Mouse (Mus musculus): ENCODE data around the gene Grsf1. TPM values are rescaled to one million over a fixed set of nuclear protein-coding genes. Genes with fewer than 3 reads are reported as not detected.
A peak's percentile ranks its signal among the peaks of the same experiment; 100 is the strongest.

The Grsf1 gene
- polyA plus RNA-seq (2015; fragmentation: Nextera tagmentation; extraction: Ambion mirVana) = 13.7 and 18.5 TPM in 2 replicates

- Histone ChIP-seq H3K27ac (ENCODE audit: low read length) (peak within 1 kb of the TSS; percentile 93), H3K4me2 (ENCODE audit: low read depth, low read length) (peak within 1 kb of the TSS; percentile 86), H3K36me3 (ENCODE audit: control insufficient read depth, insufficient read depth) (peaks cover 5% of the 10 kb centered on the region), H3K4me1 (ENCODE audit: control insufficient read depth, low read depth, low read length) (peaks cover 29% of the 10 kb centered on the region), H3K4me3 (ENCODE audit: low read depth, low read length) (peak within 1 kb of the TSS; percentile 93), H3K9me3 (replicated peaks; ENCODE audit: control insufficient read depth, low read length) (no peaks in the 10 kb centered on the region), H3K9ac (ENCODE audit: low read depth, low read length) (peak within 1 kb of the TSS; percentile 92), H3K27me3 (ENCODE audit: control insufficient read depth, insufficient read depth, low read depth, low read length) (no peaks in the 10 kb centered on the region)
- under 1% methylated on average over 119 of the region's 127 CpGs for WGBS (ENCODE audit: insufficient replicate concordance)
- peak; percentile 91 for ATAC-seq (ENCODE audit: low read depth)
Measured at GRCm38 (mm10) chr5:88675443-88676387, at the start of gene Grsf1. Gene Grsf1, minus strand, starts transcription at chr5:88676171.

DNA sequence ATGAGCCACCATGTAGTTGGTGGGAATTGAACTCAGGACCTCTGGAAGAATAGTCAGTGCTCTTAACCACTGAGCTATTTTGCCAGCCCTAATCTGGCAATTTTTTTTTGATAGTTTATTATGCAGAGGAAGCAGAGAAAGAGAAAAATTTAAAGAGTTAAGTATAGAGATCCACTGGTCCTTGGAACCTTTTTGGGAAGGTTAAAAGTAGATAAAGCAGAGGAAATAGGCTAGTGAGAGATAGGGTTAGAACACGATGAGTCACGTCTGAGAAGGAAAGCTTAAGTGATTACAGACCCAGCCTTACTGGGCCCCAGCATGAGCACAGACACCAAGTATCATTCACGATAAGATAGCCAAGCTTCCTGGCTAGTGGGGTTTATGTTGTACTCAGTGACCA is 48.1 kb upstream of the Grsf1 start:
- Histone ChIP-seq H3K36me3 (ENCODE audit: control insufficient read depth, insufficient read depth) (peaks cover 3% of the 10 kb centered on the region; the same call in 1 of the 2 replicates), H3K4me1 (ENCODE audit: control insufficient read depth, low read depth, low read length) (peaks cover 52% of the 10 kb centered on the region), H3K4me3 (ENCODE audit: low read depth, low read length) (peak overlapping the region; percentile 42), H3K27ac (ENCODE audit: low read length) (peak overlapping the region; percentile 97), H3K9ac (ENCODE audit: low read depth, low read length) (peak overlapping the region; percentile 98), H3K9me3 (replicated peaks; ENCODE audit: control insufficient read depth, low read length) (no peaks in the 10 kb centered on the region), H3K4me2 (ENCODE audit: low read depth, low read length) (peak overlapping the region; percentile 82), H3K27me3 (ENCODE audit: control insufficient read depth, insufficient read depth, low read depth, low read length) (no peaks in the 10 kb centered on the region)
- 16% methylated on average over 3 of the region's 3 CpGs for WGBS (ENCODE audit: insufficient replicate concordance)
- peak; percentile 76 for ATAC-seq (ENCODE audit: low read depth)

GRCm38 (mm10) chr5:88722213-88722600 is 46.2 kb upstream of the Grsf1 start:
- 13% methylated on average over 4 of the region's 4 CpGs for WGBS (ENCODE audit: insufficient replicate concordance)
- peak overlapping the region; percentile 99 for H3K4me3 ChIP-seq (ENCODE audit: low read depth, low read length)
- no peaks in the 10 kb centered on the region for H3K27me3 ChIP-seq (ENCODE audit: control insufficient read depth, insufficient read depth, low read depth, low read length)
- H3K9ac ChIP-seq (ENCODE audit: low read depth, low read length) = peak overlapping the region; percentile 98
- peaks cover 46% of the 10 kb centered on the region for H3K4me1 ChIP-seq (ENCODE audit: control insufficient read depth, low read depth, low read length)
- H3K36me3 ChIP-seq (ENCODE audit: control insufficient read depth, insufficient read depth) = peaks cover 3% of the 10 kb centered on the region; the same call in 1 of the 2 replicates
- H3K9me3 ChIP-seq (replicated peaks; ENCODE audit: control insufficient read depth, low read length) = no peaks in the 10 kb centered on the region
- ATAC-seq (ENCODE audit: low read depth) = no peak
- peak overlapping the region; percentile 97 for H3K27ac ChIP-seq (ENCODE audit: low read length)
- H3K4me2 ChIP-seq (ENCODE audit: low read depth, low read length) = peak overlapping the region; percentile 82

DNA sequence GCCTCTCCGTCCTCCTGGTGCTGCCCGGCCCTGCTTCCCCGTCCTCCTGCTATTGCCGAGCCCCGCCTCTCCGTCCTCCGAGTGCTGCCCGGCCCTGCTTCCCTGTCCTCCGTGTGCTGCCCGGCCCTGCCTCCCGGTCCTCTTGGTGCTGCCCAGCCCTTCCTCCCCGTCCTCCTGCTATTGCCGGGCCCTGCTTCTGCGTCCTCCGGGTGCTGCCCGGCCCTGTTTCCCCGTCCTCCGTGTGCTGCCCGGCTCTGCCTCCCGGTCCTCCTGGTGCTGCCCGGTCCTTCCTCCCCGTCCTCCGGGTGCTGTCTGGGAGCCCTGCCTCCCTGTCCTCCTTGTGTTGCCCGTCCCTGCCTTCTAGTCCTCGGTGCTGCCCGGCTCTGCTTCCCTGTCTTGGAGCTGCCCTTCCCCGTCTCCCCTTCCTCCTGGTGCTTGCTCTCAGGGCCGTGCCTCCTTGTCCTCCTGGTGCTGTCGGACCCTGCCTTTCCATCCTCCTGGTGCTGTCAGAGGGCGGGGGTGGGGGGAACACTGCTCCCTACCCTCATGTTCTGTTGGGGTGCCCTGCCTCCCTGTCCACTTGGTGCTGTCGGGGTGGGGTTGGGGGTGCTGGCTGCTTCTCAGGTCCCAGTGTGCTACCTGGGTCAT is 45.7 kb upstream of the Grsf1 start:
- Histone ChIP-seq H3K9me3 (replicated peaks; ENCODE audit: control insufficient read depth, low read length) (no peaks in the 10 kb centered on the region), H3K4me1 (ENCODE audit: control insufficient read depth, low read depth, low read length) (peaks cover 43% of the 10 kb centered on the region), H3K9ac (ENCODE audit: low read depth, low read length) (peak overlapping the region; percentile 98), H3K4me3 (ENCODE audit: low read depth, low read length) (peak overlapping the region; percentile 99), H3K27me3 (ENCODE audit: control insufficient read depth, insufficient read depth, low read depth, low read length) (no peaks in the 10 kb centered on the region), H3K4me2 (ENCODE audit: low read depth, low read length) (peak overlapping the region; percentile 82), H3K27ac (ENCODE audit: low read length) (peak overlapping the region; percentile 97), H3K36me3 (ENCODE audit: control insufficient read depth, insufficient read depth) (peaks cover 3% of the 10 kb centered on the region; the same call in 1 of the 2 replicates)
- WGBS (ENCODE audit: insufficient replicate concordance) = under 1% methylated on average over 31 of the region's 31 CpGs
- peak; percentile 58 for ATAC-seq (ENCODE audit: low read depth)

DNA sequence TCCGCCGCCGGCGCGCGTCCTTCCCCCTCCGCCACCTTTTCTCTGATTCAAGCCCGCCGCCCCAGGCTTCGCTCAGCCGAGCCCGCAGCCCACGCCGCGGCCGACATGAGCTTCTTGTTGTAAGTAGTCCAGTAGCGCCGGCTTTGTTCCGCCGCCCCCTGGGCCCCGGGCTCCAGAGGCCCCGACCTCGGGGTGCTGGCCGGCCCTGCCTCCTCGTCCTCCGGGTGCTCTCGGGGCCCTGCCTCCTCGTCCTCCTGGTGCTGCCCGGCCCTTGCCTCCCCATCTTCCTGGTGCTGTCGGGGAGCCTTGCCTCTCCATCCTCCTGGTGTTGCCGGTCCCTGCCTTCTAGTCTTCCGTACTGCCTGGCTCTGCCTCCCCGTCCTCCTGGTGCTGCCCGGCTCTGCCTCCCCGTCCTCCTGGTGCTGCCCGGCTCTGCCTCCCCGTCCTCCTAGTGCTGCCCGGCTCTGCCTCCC is 45.1 kb upstream of the Grsf1 start:
- Histone ChIP-seq H3K4me2 (ENCODE audit: low read depth, low read length) (peak overlapping the region; percentile 82), H3K36me3 (ENCODE audit: control insufficient read depth, insufficient read depth) (peaks cover 3% of the 10 kb centered on the region; the same call in 1 of the 2 replicates), H3K4me3 (ENCODE audit: low read depth, low read length) (peak overlapping the region; percentile 99), H3K27me3 (ENCODE audit: control insufficient read depth, insufficient read depth, low read depth, low read length) (no peaks in the 10 kb centered on the region), H3K9ac (ENCODE audit: low read depth, low read length) (peak overlapping the region; percentile 98), H3K9me3 (replicated peaks; ENCODE audit: control insufficient read depth, low read length) (no peaks in the 10 kb centered on the region), H3K27ac (ENCODE audit: low read length) (peak overlapping the region; percentile 97), H3K4me1 (ENCODE audit: control insufficient read depth, low read depth, low read length) (peaks cover 42% of the 10 kb centered on the region)
- under 1% methylated on average over 36 of the region's 38 CpGs for WGBS (ENCODE audit: insufficient replicate concordance)
- peak; percentile 9 for ATAC-seq (ENCODE audit: low read depth)

- peak; percentile 87 for ATAC-seq (ENCODE audit: low read depth)
Measured at GRCm38 (mm10) chr5:88720116-88721002, 44.4 kb upstream of the Grsf1 start, which contains the start of gene Mob1b. Gene Mob1b, plus strand, starts transcription at chr5:88720855.

DNA sequence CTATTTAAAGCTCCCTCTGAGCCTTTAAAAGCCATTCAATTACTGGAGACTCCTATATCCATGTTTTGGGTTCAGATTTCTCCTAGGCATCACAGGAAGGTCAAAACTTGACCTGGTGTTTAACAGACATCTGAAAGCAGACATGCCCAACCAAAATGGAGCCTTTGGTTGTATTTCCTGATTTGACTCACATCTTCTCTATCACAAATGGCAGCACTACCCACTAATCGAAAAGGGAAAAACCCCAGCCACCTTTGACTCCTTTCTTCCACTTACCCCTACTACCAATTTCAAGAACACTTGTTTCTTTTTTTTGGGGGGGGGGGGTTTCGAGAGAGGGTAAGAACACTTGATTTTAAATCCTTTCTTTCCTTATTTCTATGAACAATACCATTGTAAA is 41.0 kb upstream of the Grsf1 start:
- Histone ChIP-seq H3K9me3 (replicated peaks; ENCODE audit: control insufficient read depth, low read length) (no peaks in the 10 kb centered on the region), H3K9ac (ENCODE audit: low read depth, low read length) (no peak overlapping the region), H3K4me3 (ENCODE audit: low read depth, low read length) (no peak overlapping the region), H3K36me3 (ENCODE audit: control insufficient read depth, insufficient read depth) (no peaks in the 10 kb centered on the region), H3K27ac (ENCODE audit: low read length) (no peak overlapping the region), H3K27me3 (ENCODE audit: control insufficient read depth, insufficient read depth, low read depth, low read length) (no peaks in the 10 kb centered on the region), H3K4me2 (ENCODE audit: low read depth, low read length) (no peak overlapping the region), H3K4me1 (ENCODE audit: control insufficient read depth, low read depth, low read length) (peaks cover 9% of the 10 kb centered on the region)
- ATAC-seq (ENCODE audit: low read depth) = no peak
- WGBS (ENCODE audit: insufficient replicate concordance) = 56% methylated on average over 2 of the region's 2 CpGs

More at GRCm38 (mm10) chr5:88720116-88721002, 44.4 kb upstream of the Grsf1 start, which contains the start of gene Mob1b:
- no peaks in the 10 kb centered on the region for H3K9me3 ChIP-seq (replicated peaks; ENCODE audit: control insufficient read depth, low read length)
- H3K9ac ChIP-seq (ENCODE audit: low read depth, low read length) = peak within 1 kb of the TSS; percentile 98
- H3K4me3 ChIP-seq (ENCODE audit: low read depth, low read length) = peak within 1 kb of the TSS; percentile 99
- H3K4me2 ChIP-seq (ENCODE audit: low read depth, low read length) = peak within 1 kb of the TSS; percentile 89
- no peaks in the 10 kb centered on the region for H3K36me3 ChIP-seq (ENCODE audit: control insufficient read depth, insufficient read depth)
- WGBS (ENCODE audit: insufficient replicate concordance) = under 1% methylated on average over 43 of the region's 54 CpGs
- no peaks in the 10 kb centered on the region for H3K27me3 ChIP-seq (ENCODE audit: control insufficient read depth, insufficient read depth, low read depth, low read length)
- peak within 1 kb of the TSS; percentile 97 for H3K27ac ChIP-seq (ENCODE audit: low read length)
- H3K4me1 ChIP-seq (ENCODE audit: control insufficient read depth, low read depth, low read length) = peaks cover 37% of the 10 kb centered on the region

DNA sequence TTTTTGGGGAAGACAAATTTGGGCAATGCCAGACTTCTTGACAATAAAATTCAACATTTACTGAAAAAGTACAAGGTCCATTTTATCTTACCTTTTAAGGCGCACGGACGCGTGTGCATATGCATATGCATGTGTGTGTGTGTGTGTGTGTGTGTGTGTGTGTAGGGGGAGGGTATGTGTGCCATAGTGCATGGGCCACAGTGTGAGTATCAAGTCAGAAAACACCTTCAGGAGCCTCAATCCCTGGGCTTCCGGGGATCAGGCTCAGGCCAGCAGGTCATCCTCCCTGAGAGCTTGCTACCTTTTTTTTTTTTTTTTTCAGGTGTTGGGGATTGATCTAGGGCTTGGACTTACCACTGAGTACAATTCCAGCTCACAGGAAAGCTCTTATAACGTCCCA is 36.4 kb upstream of the Grsf1 start:
- Histone ChIP-seq H3K4me1 (ENCODE audit: control insufficient read depth, low read depth, low read length) (no peaks in the 10 kb centered on the region), H3K36me3 (ENCODE audit: control insufficient read depth, insufficient read depth) (no peaks in the 10 kb centered on the region), H3K4me3 (ENCODE audit: low read depth, low read length) (no peak overlapping the region), H3K27me3 (ENCODE audit: control insufficient read depth, insufficient read depth, low read depth, low read length) (no peaks in the 10 kb centered on the region), H3K9me3 (replicated peaks; ENCODE audit: control insufficient read depth, low read length) (no peaks in the 10 kb centered on the region), H3K27ac (ENCODE audit: low read length) (no peak overlapping the region), H3K9ac (ENCODE audit: low read depth, low read length) (no peak overlapping the region), H3K4me2 (ENCODE audit: low read depth, low read length) (no peak overlapping the region)
- ATAC-seq (ENCODE audit: low read depth) = no peak
- 63% methylated on average over 6 of the region's 6 CpGs for WGBS (ENCODE audit: insufficient replicate concordance)
